Mouse (Mus musculus) urinary bladder, postnatal 14 days (tissue): ENCODE measurements around the gene Parvg.
"Not testable (repeated sequence)": the region's sequence is repeated elsewhere in the genome, so short reads cannot be mapped to it uniquely, and the experiment has no call there.

Source experiments
- DNase-seq: peaks from one replicate; pipeline ENCODE4 v3.0.0; 2021; ENCODE audit warnings: low spot score

Parvg gene

GRCm38 (mm10) chr15:84323966-84324869 is at the start of gene Parvg:
Parvg (plus strand) TSS chr15:84324026.
- no peak for DNase-seq

DNA sequence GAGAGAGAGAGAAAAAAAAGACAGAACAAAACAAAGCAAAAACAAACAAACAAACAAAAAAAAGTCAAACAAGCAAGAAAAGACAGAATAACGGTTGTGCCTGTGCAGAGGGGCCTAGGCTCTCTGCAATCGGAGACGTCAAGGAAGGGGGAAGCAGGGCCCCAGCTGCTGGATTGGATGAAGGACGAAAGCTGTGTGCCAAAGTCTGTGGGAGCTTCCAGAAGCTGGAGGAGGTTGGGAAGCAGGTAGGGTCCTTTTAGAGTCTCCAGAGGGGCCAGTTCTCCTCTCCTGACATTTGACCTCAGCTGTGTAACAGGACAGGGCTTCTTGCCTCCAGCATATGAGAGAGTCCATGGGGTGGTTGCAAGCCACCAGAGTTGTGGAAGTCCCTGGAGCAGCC is 47.8 kb upstream of the Parvg start:
- DNase-seq: no peak

GRCm38 (mm10) chr15:84278091-84278490 is 45.7 kb upstream of the Parvg start:
- no peak for DNase-seq

DNA sequence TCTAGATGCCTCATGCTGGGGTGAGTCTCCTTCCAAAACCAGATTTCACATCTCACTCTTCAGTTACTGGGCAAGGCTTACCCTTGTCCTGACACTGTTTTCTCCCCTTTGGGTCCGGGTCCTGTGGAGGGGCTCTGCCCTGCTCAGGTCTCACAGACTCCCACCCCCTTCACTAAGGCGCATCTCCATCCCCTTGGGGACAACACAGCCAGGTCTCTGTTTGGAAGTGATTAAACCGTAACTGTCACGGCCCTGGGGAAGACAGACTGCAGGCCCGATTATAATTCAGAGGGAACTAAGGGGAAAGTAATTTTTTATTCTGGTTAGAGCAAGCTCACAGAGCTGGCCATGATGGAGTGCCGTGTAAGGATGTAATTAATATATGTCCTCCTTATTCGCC is 45.2 kb upstream of the Parvg start:
- DNase-seq: no peak

DNA sequence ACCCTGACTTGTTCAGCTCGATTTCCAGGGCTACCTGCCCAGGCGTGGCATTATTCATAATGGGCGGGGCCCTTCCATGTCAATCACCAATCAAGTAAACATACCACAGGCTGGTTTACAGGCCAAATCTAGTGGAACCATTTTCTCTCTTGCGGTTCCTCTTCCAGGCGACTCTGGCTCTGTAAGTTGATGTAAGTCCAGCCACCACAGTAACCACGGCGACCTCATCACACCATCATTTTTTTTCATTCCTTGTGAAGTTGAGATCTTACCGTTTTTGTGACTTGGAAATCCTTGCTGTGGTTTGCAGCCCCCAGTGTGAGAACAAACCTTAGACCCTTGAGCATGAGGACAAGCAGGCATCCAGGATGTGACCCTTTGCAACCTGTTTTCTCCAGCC is 43.5 kb upstream of the Parvg start:
- no peak for DNase-seq

- DNase-seq: peak; percentile 60
Measured at GRCm38 (mm10) chr15:84280712-84281347, 43.0 kb upstream of the Parvg start.

GRCm38 (mm10) chr15:84282206-84283085 is 41.4 kb upstream of the Parvg start:
- no peak for DNase-seq

GRCm38 (mm10) chr15:84284059-84284458 is 39.8 kb upstream of the Parvg start:
- peak; percentile 53 for DNase-seq

DNA sequence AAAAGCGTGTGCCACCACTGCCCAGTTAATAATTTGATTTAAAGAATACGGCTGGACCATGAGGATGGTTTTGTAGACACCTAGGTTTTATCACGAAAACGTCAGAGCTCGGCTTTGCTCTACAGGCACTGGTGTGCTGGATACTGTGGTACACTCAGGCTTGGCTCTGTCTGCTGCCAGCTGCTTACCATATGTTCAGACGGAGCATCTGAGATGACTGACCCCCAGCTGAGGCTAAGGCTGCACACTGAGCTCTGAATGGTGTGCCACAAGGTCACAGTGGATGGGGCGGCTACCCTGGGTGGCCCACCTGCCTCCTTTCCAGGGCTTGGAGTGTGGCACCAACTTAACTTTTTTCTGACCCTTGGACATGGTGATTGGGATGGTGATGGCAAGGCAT is 38.4 kb upstream of the Parvg start:
- DNase-seq: no peak

- not testable (repeated sequence) for DNase-seq
Measured at GRCm38 (mm10) chr15:84288953-84289352, 34.9 kb upstream of the Parvg start.

- no peak for DNase-seq
Measured at GRCm38 (mm10) chr15:84291097-84291496, 32.7 kb upstream of the Parvg start.

- no peak for DNase-seq
Measured at GRCm38 (mm10) chr15:84293590-84293989, 30.2 kb upstream of the Parvg start.

GRCm38 (mm10) chr15:84294391-84294790 is 29.4 kb upstream of the Parvg start:
- no peak for DNase-seq

DNA sequence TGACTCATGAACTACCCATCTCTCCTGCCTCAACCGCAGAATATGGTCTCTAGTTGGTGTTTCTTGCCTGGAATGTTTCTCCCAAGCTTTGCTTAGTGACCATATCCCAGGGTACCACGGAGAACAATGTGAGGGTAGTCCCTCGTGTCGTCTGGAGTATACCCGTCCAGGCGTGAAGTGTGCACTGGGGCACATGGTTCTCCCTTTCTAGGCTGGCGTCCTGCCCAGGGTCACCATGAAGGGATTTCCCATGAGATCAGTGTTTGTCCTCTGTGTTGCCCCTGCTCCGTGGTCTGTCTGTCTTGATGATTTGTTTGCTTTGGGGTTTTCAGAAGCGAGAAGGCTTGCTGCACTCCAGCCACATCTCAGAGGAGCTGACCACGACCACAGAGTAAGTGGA is 28.6 kb upstream of the Parvg start:
- DNase-seq: no peak

DNA sequence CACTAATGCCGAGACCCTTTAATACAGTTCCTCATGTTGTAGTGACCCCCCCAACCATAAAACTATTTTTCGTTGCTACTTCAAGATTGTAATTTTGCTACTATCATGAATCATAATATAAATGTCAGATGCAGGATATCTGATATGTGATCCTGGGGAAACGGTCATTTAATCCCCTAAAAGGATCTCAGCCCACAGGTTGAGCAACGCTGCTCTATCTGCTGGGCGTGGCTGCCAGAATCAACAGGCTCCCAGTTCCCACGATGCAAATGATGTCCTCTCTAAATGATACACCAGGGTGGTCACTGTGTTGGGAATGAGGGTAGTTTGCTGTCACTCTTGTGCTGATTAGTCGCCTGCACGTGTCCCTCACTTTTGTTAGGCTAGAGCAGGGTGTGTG is 26.4 kb upstream of the Parvg start:
- no peak for DNase-seq

GRCm38 (mm10) chr15:84298804-84299370 is 24.9 kb upstream of the Parvg start:
- DNase-seq: no peak

GRCm38 (mm10) chr15:84299662-84300333 is 24.0 kb upstream of the Parvg start:
- no peak for DNase-seq

DNA sequence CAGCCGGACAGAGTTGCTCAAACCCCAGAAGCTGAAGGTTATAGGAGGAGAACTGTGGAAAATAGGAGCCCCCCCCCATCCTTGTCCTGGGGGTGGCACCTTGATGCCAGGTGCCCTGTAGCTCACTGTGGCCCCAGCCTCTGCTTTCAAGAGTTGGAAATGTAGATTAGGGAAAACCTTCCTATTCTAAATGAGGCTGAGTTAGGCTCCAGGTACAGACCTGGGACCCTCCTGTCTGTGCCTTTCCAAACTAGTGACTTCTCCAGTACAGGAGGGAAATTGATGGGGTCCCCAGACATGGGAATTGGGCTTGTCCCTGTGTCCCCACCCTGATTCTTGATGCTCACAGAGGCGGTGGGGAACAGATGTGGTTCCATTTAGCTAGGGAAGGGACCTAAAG is 23.2 kb upstream of the Parvg start:
- no peak for DNase-seq

DNA sequence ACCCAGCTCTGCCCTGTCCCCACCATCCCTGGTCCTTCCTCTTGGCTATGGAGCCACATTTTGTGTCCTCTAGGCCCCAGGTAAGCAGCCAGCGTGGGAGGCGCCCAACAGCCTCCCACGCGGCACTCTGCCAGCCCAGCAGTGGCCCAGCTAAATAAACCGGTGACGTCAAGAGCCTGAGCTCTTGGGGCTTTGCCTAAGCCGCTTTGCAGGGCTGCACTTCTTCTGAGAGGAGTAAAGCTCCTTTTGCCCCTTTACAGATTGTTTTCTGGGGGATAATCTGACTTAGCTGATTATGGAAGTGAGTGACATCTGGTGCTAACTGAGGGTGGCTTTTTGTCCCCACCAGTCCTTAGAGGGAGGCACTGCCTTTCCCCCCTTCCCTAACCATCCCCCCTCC is 22.8 kb upstream of the Parvg start:
- DNase-seq: peak; percentile 58

GRCm38 (mm10) chr15:84301641-84302420 is 22.0 kb upstream of the Parvg start:
- no peak for DNase-seq

DNA sequence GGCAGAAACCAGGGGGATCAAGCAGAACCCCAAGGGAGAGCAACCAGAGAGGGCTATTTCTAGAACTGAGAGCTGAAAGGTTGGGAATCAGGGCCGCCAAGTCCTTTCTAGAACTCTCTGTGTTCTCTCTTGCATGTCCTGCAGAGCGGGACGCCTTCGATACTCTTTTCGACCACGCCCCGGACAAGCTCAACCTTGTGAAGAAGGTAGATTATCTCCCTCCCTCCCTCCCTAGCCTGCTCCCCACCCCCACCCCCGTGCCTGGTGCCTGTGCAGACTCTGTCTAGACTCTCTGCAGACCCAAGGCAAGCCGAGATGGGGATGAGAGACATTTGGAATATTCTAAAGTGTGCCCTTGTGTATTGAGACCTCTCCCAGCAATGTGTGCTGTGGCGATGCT is 20.6 kb upstream of the Parvg start:
- DNase-seq: no peak
